Mouse (Mus musculus) heart, postnatal 0 days (tissue): Measurements from ENCODE around the gene Tmem151a.

Source experiments
- CTCF ChIP-seq: IDR thresholded peaks from 2 replicates; pipeline ENCODE4 v1.5.1; 2016; ENCODE audit warnings: antibody characterized with exemption, control low read depth, low read depth
- EP300 ChIP-seq: IDR thresholded peaks from 2 replicates; pipeline ENCODE4 v1.6.1; 2016; ENCODE audit warnings: antibody characterized with exemption, low read depth

DNA sequence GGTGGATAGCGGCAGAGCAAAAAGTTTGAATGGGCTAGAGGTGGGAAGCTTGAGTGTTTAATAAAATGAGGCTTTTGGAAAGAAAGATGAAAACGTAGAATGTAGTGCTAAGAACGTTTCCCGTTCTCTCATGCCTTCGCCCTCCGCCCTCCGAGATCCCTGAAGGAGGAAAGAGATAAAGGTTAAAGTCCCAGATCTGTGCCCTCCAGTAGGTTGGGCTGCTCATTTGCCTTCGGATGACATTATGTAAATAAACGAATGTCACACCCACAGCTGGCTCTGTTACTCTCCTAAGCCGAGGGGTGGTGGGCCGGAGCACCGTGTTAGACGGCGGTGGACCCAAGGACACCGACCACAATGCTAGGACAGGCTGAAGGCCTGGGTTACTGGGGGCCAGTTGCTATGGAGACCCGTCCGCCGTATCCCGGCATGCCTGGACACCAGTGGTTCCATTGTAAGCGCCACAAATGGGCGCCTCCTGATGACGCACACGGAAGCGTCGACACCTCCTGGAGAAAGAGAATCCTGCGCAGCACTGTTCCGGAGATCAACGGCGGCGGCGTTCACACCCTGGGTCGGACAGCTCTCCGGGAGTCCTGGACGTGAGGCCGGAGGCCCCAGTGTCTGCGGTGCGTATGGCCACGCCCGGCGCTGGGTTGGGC, 44.3 kb downstream of the Tmem151a start, which contains the start of gene Brms1:
- TF ChIP-seq CTCF, result no peak
- no peak for TF ChIP-seq EP300
